Mouse (Mus musculus): ENCODE data around the gene Gstm3. TPM values are rescaled to one million over a fixed set of nuclear protein-coding genes. Genes with fewer than 3 reads are reported as not detected.
"Not testable (repeated sequence)": the region's sequence is repeated elsewhere in the genome, so short reads cannot be mapped to it uniquely, and the experiment has no call there.

Gstm3 gene
- polyA plus RNA-seq, 1 experiment, result 0.03 TPM

- H3K27me3 ChIP-seq (ENCODE audit: control insufficient read depth), result no peaks in the 10 kb centered on the region
- H3K4me1 ChIP-seq (ENCODE audit: control insufficient read depth), result peaks cover 2% of the 10 kb centered on the region; the same call in 1 of the 2 replicates
- H3K36me3 ChIP-seq (ENCODE audit: control insufficient read depth), result no peaks in the 10 kb centered on the region; the same call in 1 of the 2 replicates
- H3K4me3 ChIP-seq (replicated peaks), result no peak overlapping the region
- TF ChIP-seq TAL1 (IDR thresholded peaks at IDR 0.05; ENCODE audit: low read length) (no peak), GATA1 (IDR thresholded peaks at IDR 0.05; ENCODE audit: low read length) (no peak)
- no peaks in the 10 kb centered on the region for H3K9me3 ChIP-seq (ENCODE audit: control insufficient read depth, low read length)
Observed at GRCm38 (mm10) chr3:108010286-108010685, 41.2 kb upstream of the Gstm3 start.

DNA sequence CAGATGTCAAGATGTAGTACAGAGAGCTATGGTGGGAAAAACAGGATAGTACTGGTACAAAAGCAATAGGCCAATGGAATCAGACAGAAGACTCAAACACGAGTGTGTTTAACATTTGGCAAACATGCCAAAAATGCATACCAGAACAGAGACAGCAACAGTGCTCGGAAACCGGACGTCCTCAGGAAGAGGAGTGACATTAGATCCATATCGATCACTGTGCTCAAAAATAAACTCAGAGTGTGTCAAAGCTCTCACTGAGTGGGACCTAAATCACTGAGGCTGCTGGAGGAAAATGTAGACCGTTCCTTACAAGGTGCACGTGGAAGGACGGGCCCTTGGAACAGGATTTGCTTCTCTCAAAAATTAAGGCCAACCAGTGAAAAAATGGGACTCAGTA, 32.9 kb upstream of the Gstm3 start:
- Histone ChIP-seq H3K9me3 (ENCODE audit: control insufficient read depth, low read length) (no peaks in the 10 kb centered on the region), H3K4me1 (ENCODE audit: control insufficient read depth) (no peaks in the 10 kb centered on the region), H3K4me3 (replicated peaks) (no peak overlapping the region), H3K36me3 (ENCODE audit: control insufficient read depth) (no peaks in the 10 kb centered on the region), H3K27me3 (ENCODE audit: control insufficient read depth) (no peaks in the 10 kb centered on the region)
- TF ChIP-seq TAL1 (IDR thresholded peaks at IDR 0.05; ENCODE audit: low read length) (no peak), GATA1 (IDR thresholded peaks at IDR 0.05; ENCODE audit: low read length) (no peak)

- Histone ChIP-seq H3K4me3 (replicated peaks) (no peak overlapping the region), H3K27me3 (ENCODE audit: control insufficient read depth) (no peaks in the 10 kb centered on the region), H3K9me3 (ENCODE audit: control insufficient read depth, low read length) (no peaks in the 10 kb centered on the region)
Observed at GRCm38 (mm10) chr3:107999491-107999890, 30.4 kb upstream of the Gstm3 start.

GRCm38 (mm10) chr3:107998591-107998990, 29.5 kb upstream of the Gstm3 start:
- Histone ChIP-seq H3K27me3 (ENCODE audit: control insufficient read depth) (no peaks in the 10 kb centered on the region), H3K9me3 (ENCODE audit: control insufficient read depth, low read length) (no peaks in the 10 kb centered on the region)
- TF ChIP-seq TAL1 (IDR thresholded peaks at IDR 0.05; ENCODE audit: low read length) (no peak), GATA1 (IDR thresholded peaks at IDR 0.05; ENCODE audit: low read length) (no peak)

More at GRCm38 (mm10) chr3:107999491-107999890, 30.4 kb upstream of the Gstm3 start:
- no peaks in the 10 kb centered on the region for H3K4me1 ChIP-seq (ENCODE audit: control insufficient read depth)
- TF ChIP-seq GATA1 (IDR thresholded peaks at IDR 0.05; ENCODE audit: low read length) (no peak), TAL1 (IDR thresholded peaks at IDR 0.05; ENCODE audit: low read length) (no peak)
- H3K36me3 ChIP-seq (ENCODE audit: control insufficient read depth), result no peaks in the 10 kb centered on the region

DNA sequence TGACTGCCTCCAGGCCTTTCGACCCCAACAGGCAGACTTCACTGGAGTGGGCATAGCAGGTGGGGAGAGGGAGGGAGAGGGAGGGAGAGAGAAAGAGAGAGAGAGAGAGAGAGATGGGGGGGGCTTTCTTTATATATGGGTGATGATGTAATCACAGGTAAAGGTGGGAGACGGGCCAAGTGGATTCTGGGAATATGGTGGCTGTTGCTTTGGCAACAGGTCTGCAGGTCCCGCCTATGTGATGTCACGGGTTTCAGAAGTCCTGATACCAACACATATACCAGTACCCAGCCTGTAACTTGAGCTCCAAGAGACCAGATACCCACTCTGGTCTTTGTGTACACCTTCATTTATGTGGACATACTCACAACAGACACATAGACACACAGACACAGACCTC, 27.5 kb upstream of the Gstm3 start:
- Histone ChIP-seq H3K4me1 (ENCODE audit: control insufficient read depth) (no peaks in the 10 kb centered on the region), H3K9me3 (ENCODE audit: control insufficient read depth, low read length) (no peaks in the 10 kb centered on the region), H3K27me3 (ENCODE audit: control insufficient read depth) (no peaks in the 10 kb centered on the region), H3K36me3 (ENCODE audit: control insufficient read depth) (no peaks in the 10 kb centered on the region), H3K4me3 (replicated peaks) (no peak overlapping the region)
- TF ChIP-seq GATA1 (IDR thresholded peaks at IDR 0.05; ENCODE audit: low read length), result no peak
- no peak for TF ChIP-seq TAL1 (IDR thresholded peaks at IDR 0.05; ENCODE audit: low read length)

More at GRCm38 (mm10) chr3:107998591-107998990, 29.5 kb upstream of the Gstm3 start:
- Histone ChIP-seq H3K4me3 (replicated peaks) (no peak overlapping the region), H3K36me3 (ENCODE audit: control insufficient read depth) (no peaks in the 10 kb centered on the region), H3K4me1 (ENCODE audit: control insufficient read depth) (no peaks in the 10 kb centered on the region)

- H3K36me3 ChIP-seq (ENCODE audit: control insufficient read depth); H3K27me3 ChIP-seq (ENCODE audit: control insufficient read depth); H3K9me3 ChIP-seq (ENCODE audit: control insufficient read depth, low read length); H3K4me3 ChIP-seq (replicated peaks); H3K4me1 ChIP-seq (ENCODE audit: control insufficient read depth): not testable (repeated sequence)
Observed at GRCm38 (mm10) chr3:107995974-107996373, 26.9 kb upstream of the Gstm3 start.

DNA sequence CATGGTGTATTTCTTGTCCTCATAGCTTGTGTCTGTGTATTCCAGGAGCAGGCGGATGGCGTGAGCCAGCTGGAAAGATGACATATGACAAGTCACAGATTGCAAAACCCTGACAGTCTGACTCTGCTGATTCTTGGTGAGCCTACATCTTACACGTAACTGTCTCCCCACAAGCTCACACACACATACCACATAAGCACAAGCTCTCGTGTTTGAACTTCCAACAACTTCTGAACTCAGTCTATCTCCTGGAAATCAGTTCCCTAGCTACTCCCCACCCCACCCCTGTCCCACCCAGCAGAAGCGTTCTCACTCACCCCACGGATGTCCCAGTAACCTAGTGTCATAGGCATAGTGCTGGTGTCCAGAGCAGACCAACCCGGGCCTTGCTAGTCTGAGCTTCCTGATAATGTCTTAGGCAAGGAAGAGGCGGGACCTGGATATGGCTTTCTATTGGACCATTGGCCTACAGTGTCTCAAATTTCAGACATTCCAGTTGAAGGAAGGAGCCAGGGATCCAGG, 17.0 kb upstream of the Gstm3 start, which contains the start of gene Gstm2:
Gstm2 (minus strand) TSS at position 413 of the 522 bp plus-strand sequence.
- Histone ChIP-seq H3K27me3 (ENCODE audit: control insufficient read depth) (no peaks in the 10 kb centered on the region), H3K4me1 (ENCODE audit: control insufficient read depth) (no peaks in the 10 kb centered on the region; the same call in 1 of the 2 replicates), H3K9me3 (ENCODE audit: control insufficient read depth, low read length) (no peaks in the 10 kb centered on the region), H3K36me3 (ENCODE audit: control insufficient read depth) (no peaks in the 10 kb centered on the region), H3K4me3 (replicated peaks) (no peak within 1 kb of the TSS)
- TF ChIP-seq GATA1 (IDR thresholded peaks at IDR 0.05; ENCODE audit: low read length) (no peak), TAL1 (IDR thresholded peaks at IDR 0.05; ENCODE audit: low read length) (no peak)

DNA sequence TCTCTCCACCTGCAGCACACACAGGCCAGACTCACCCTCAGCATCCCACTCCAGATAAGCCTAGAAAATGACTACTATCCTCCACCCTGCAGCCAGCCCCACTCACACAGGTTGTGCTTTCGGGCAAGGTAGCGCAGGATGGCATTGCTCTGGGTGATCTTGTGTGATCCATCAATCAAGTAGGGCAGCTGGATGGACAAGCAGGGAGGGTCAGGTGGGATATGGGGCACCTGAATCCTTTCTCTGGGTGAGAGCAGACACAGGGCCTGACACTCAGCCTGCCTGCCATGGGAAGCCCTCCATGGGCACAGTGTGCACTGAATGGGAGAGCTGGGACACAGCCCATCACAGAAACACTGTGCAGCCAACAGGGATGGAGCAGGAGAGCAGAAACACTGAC, 16.1 kb upstream of the Gstm3 start:
- not testable (repeated sequence) for H3K4me1 ChIP-seq (ENCODE audit: control insufficient read depth); H3K27me3 ChIP-seq (ENCODE audit: control insufficient read depth); H3K4me3 ChIP-seq (replicated peaks); H3K9me3 ChIP-seq (ENCODE audit: control insufficient read depth, low read length); H3K36me3 ChIP-seq (ENCODE audit: control insufficient read depth)

GRCm38 (mm10) chr3:107984471-107984870, 15.4 kb upstream of the Gstm3 start:
- no peaks in the 10 kb centered on the region for H3K27me3 ChIP-seq (ENCODE audit: control insufficient read depth)
- no peaks in the 10 kb centered on the region; the same call in 1 of the 2 replicates for H3K4me1 ChIP-seq (ENCODE audit: control insufficient read depth)
- TF ChIP-seq TAL1 (IDR thresholded peaks at IDR 0.05; ENCODE audit: low read length) (no peak), GATA1 (IDR thresholded peaks at IDR 0.05; ENCODE audit: low read length) (no peak)
- H3K9me3 ChIP-seq (ENCODE audit: control insufficient read depth, low read length), result no peaks in the 10 kb centered on the region
- H3K36me3 ChIP-seq (ENCODE audit: control insufficient read depth), result no peaks in the 10 kb centered on the region
- no peak overlapping the region for H3K4me3 ChIP-seq (replicated peaks)

DNA sequence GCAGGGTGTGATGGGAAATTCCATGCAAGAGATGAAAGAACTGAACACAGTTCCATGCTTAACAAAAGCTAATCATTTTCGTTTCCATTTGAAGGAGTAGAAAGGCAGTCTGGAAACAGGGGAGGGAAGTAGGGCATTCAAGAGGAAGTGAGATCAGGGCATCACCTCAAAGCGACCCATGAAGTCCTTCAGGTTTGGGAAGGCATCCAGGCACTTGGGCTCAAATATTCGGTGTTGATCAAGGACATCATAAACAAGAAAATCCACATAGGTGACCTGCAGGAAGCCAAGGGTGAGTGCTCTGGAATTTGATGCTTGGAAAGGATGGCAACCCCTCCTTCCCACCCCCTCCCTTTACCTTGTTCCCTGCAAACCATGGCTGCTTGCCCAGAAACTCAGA, 14.7 kb upstream of the Gstm3 start:
- no peaks in the 10 kb centered on the region; the same call in 1 of the 2 replicates for H3K4me1 ChIP-seq (ENCODE audit: control insufficient read depth)
- H3K9me3 ChIP-seq (ENCODE audit: control insufficient read depth, low read length), result no peaks in the 10 kb centered on the region
- TF ChIP-seq TAL1 (IDR thresholded peaks at IDR 0.05; ENCODE audit: low read length) (no peak), GATA1 (IDR thresholded peaks at IDR 0.05; ENCODE audit: low read length) (no peak)
- H3K36me3 ChIP-seq (ENCODE audit: control insufficient read depth), result no peaks in the 10 kb centered on the region
- no peak overlapping the region for H3K4me3 ChIP-seq (replicated peaks)
- no peaks in the 10 kb centered on the region for H3K27me3 ChIP-seq (ENCODE audit: control insufficient read depth)

Measured in erythroblast, embryonic 14.5 days (primary cell).